Mouse (Mus musculus) gastrocnemius, adult 2 months (tissue): Measurements from ENCODE around the gene Xlr5b. TPM values are rescaled to one million over a fixed set of nuclear protein-coding genes. Genes with fewer than 3 reads are reported as not detected.
"Not testable (repeated sequence)": the region's sequence is repeated elsewhere in the genome, so short reads cannot be mapped to it uniquely, and the experiment has no call there.

ENCODE experiments used
- DNase-seq: peaks from one replicate; pipeline ENCODE4 v3.0.0; 2022
- H3K27ac ChIP-seq: fragments of 200-600 bp; 2 replicates; pipeline ENCODE4 v1.8.1; 2022; ENCODE audit warnings: mild to moderate bottlenecking
- H3K4me3 ChIP-seq: fragments of 200-600 bp; 2 replicates; pipeline ENCODE4 v1.8.1; 2022; ENCODE audit warnings: mild to moderate bottlenecking, moderate library complexity
- intact Hi-C: fragments of 180-260 bp; cut with DNase I; formaldehyde crosslinking; loops from one replicate; pipeline ENCODE4 v1.15.1; 2025
- long read RNA-seq, 2 experiments: library from polyadenylated mRNA; stranded (forward); transcript quantifications; one replicate each; pipeline ENCODE4 v2.0.0; 2021
- total RNA-seq, 2 experiments: library from RNA; stranded (reverse); gene quantifications; 2 replicates each; pipeline ENCODE4 v1.2.3; 2021

Xlr5b gene
- not detected for total RNA-seq
- long read RNA-seq, experiment 1 = 0 reads
- long read RNA-seq, experiment 2 = 0 reads

DNA sequence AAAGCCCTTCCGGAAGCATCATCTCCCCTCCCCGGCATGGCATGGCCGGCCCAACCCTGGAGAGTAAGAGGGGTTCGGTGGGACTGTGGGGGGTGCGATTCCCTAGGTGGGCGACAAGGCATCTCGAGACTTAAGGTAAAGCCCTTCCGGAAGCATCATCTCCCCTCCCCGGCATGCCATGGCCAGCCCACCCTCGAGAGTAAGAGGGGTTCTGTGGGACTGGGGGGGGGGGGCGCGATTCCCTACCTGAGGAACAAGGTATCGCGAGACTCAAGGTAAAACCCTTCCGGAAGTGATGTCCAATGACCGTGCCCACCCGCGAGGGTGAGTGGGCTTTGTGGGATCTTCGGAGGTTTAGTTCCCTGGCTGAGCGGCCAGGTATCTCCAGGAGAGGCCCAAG is at the start of gene Xlr5b:
Gene Xlr5b (plus strand): TSS at position 301 of the 400 bp plus-strand sequence.
- H3K27ac ChIP-seq, DNase-seq, intact Hi-C loops, H3K4me3 ChIP-seq: not testable (repeated sequence)

DNA sequence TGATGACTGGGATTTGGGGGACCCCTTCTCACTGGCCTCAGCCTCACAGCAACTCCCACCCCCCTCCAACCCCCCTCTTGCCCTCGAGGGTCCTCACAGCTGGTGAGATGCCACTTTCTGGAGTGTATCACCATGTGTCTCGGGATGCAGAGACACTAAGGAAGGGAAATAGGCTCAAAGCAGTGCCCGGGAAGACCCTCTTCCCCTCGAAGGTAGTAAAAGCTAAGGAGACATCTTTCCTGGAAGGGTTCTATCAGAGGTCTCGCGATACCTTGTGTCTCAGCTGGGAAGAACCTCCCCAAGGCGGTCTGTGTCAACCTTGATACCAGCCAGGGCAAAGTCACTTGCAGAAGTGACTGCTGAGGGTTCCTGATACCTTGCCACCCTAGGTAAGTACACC is 31.8 kb upstream of the Xlr5b start, which contains the start of gene Gm14685:
Gene Gm14685 (plus strand): TSS at position 301 of the 400 bp plus-strand sequence.
- H3K27ac ChIP-seq, H3K4me3 ChIP-seq, intact Hi-C loops, DNase-seq: not testable (repeated sequence)

DNA sequence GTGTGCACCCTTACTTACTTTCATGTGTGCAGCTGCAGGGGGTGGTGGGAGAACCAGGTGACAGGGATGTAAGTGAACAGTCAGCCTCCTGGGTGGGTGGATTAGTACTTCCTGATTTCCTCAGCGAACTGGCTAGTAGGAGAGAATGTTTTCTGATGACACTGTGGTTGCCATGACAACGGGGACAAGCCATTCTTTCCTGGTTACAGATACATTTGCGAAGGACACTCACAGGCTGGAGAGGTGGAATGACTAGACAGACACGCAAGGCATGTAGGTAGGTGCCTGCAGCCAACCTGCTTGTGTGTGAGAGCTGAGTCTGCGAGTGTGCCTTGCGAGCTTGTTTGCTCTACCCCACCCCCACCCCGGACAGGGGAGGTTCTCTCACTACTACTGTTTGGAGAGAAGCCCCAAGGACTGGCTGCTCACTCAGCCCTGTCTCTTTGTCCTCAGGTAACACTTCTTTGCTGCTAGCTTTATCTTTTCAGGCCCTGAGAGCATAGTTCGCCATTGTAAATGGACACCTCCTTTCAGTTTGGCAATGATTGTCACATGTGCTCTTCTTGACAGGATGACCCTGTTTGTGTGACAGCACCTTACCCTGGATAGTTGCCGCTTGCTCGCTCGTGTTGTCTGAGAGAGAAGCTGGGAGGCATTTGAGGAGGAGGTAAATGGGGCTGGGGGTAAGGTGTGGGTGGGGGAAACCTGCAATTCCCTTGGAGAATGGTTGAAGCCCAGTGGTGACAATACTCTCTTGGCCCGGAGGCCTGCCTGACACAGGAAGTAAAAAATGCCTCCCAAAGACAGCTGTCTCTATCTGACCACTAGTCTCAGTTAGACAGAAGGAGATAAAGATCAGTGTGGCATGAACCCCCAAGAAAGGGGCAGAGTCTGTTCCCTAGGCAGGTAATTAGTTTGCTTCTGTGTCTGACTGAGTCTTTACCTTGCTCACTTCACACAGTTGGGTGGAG is 25.5 kb upstream of the Xlr5b start:
- intact Hi-C loops, DNase-seq, H3K27ac ChIP-seq, H3K4me3 ChIP-seq: not testable (repeated sequence)

DNA sequence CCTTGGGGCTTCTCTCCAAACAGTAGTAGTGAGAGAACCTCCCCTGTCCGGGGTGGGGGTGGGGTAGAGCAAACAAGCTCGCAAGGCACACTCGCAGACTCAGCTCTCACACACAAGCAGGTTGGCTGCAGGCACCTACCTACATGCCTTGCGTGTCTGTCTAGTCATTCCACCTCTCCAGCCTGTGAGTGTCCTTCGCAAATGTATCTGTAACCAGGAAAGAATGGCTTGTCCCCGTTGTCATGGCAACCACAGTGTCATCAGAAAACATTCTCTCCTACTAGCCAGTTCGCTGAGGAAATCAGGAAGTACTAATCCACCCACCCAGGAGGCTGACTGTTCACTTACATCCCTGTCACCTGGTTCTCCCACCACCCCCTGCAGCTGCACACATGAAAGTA is 5.4 kb upstream of the Xlr5b start:
- H3K4me3 ChIP-seq, H3K27ac ChIP-seq, intact Hi-C loops, DNase-seq: not testable (repeated sequence)

DNA sequence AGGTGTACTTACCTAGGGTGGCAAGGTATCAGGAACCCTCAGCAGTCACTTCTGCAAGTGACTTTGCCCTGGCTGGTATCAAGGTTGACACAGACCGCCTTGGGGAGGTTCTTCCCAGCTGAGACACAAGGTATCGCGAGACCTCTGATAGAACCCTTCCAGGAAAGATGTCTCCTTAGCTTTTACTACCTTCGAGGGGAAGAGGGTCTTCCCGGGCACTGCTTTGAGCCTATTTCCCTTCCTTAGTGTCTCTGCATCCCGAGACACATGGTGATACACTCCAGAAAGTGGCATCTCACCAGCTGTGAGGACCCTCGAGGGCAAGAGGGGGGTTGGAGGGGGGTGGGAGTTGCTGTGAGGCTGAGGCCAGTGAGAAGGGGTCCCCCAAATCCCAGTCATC is 754 bp downstream of the Xlr5b start, which contains the start of gene DXBay18:
Gene DXBay18 (minus strand): TSS at position 101 of the 400 bp plus-strand sequence.
- H3K4me3 ChIP-seq, H3K27ac ChIP-seq, intact Hi-C loops, DNase-seq: not testable (repeated sequence)

DNA sequence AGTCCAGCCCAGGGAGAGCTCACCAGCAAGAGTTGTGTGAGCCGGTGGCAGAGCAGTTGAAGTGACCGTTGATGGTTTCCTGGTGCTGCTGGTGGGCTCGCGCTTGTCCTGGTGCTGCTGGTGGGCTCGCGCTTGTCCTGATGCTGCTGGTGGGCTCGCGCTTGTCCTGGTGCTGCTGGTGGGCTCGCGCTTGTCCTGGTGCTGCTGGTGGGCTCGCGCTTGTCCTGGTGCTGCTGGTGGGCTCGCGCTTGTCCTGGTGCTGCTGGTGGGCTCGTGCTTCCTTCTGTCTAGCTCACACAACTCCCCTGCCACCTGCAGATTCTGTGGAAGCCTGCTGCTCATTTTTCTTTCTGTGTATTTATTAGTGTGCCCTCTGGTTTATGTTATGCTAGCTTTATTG is 28.3 kb downstream of the Xlr5b start, which contains the start of gene Spin2d:
Gene Spin2d (minus strand): TSS at position 101 of the 400 bp plus-strand sequence.
- H3K4me3 ChIP-seq, DNase-seq, intact Hi-C loops: not testable (repeated sequence)

DNA sequence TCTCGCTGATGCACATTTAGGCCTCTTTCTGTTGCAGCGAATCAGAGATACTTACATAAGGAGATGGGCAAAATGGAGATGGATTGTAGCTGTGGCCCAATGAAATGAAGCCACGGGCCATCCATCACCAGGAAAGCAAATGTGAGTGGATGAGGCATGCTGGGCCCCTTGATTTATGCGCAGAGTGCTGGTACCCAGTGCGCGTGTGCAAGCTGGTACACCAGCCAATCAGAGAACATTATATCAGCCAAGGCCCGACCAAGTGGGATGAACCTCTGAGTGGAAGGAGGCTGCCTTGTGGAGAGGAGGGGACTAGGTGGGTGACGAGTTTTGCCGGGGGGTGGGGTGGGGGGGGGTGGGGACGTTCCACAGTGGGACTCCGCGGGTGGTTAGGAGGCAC is 43.3 kb downstream of the Xlr5b start, which contains the start of gene Xlr3b:
Gene Xlr3b (plus strand): TSS at position 274 of the 400 bp plus-strand sequence.
- intact Hi-C loops, H3K4me3 ChIP-seq, H3K27ac ChIP-seq: not testable (repeated sequence)
- DNase-seq = peak; percentile 44

More for the DNA sequence above, 28.3 kb downstream of the Xlr5b start, which contains the start of gene Spin2d:
- H3K27ac ChIP-seq = not testable (repeated sequence)

Other genes with a start within 250 kb of the Xlr5b start
- 10 to 100 TPM; 24.4 to 28.6 TPM for gene Cetn2, start 230.4 kb upstream of the Xlr5b start, total RNA-seq
- 1 to 10 TPM; 4.3 to 4.6 TPM for gene Nsdhl, start 230.2 kb upstream of the Xlr5b start, total RNA-seq
- 1 to 10 TPM in 1 of 2 experiments, under 1 TPM in 1; 0.82 to 2.5 TPM for gene Zfp185, start 161.5 kb upstream of the Xlr5b start, total RNA-seq
- gene Pnma5, start 111.7 kb upstream of the Xlr5b start, total RNA-seq = under 1 TPM in 1 of 2 experiments, not detected in 1; 0.14 TPM
- gene Pnma3, start 84.0 kb upstream of the Xlr5b start, total RNA-seq = not detected
- not detected for gene Xlr4a, start 66.3 kb upstream of the Xlr5b start, total RNA-seq
- gene Xlr3a, start 51.7 kb upstream of the Xlr5b start, total RNA-seq = under 1 TPM in 1 of 2 experiments, not detected in 1; 0.11 TPM
- not detected for gene Gm14685, start 31.7 kb upstream of the Xlr5b start, total RNA-seq
- not detected for gene DXBay18, start 654 bp downstream of the Xlr5b start, total RNA-seq
- gene Spin2d, start 28.2 kb downstream of the Xlr5b start, total RNA-seq = not detected
- gene Xlr3b, start 43.4 kb downstream of the Xlr5b start, total RNA-seq = 1 to 10 TPM in 1 of 2 experiments, under 1 TPM in 1; 0.17 to 4.8 TPM
- not detected for gene Xlr4b, start 65.5 kb downstream of the Xlr5b start, total RNA-seq
- gene F8a, start 79.5 kb downstream of the Xlr5b start, total RNA-seq = 1 to 10 TPM; 5.6 to 6.6 TPM
- not detected for gene Xlr4c, start 94.3 kb downstream of the Xlr5b start, total RNA-seq
- gene Xlr3c, start 116.6 kb downstream of the Xlr5b start, total RNA-seq = under 1 TPM in 1 of 2 experiments, not detected in 1; 0.22 TPM
- gene Xlr5a, start 144.2 kb downstream of the Xlr5b start, total RNA-seq = not detected
- gene Xlr5c, start 144.2 kb downstream of the Xlr5b start, total RNA-seq = not detected
- gene Gm45015, start 188.0 kb downstream of the Xlr5b start, total RNA-seq = not detected
- 1 to 10 TPM; 3.9 to 7.7 TPM for gene Zfp275, start 193.8 kb downstream of the Xlr5b start, total RNA-seq
- not detected for gene Gm18336, start 249.9 kb downstream of the Xlr5b start, total RNA-seq